Mouse (Mus musculus): ENCODE results near the gene Zbtb8a. TPM values are rescaled to one million over a fixed set of nuclear protein-coding genes. Genes with fewer than 3 reads are reported as not detected.

The Zbtb8a gene
- 3.8 and 6.5 TPM in 2 replicates for polyA plus RNA-seq (2015; fragmentation: Nextera tagmentation; extraction: Ambion mirVana)

GRCm38 (mm10) chr4:129377601-129378390 is at the start of gene Zbtb8a:
Gene Zbtb8a, minus strand, starts transcription at chr4:129378116.

GRCm38 (mm10) chr4:129335216-129336074 is 42.5 kb downstream of the Zbtb8a start, which contains the start of the genes Rbbp4 and Zbtb8os:
Gene Rbbp4, minus strand, starts transcription at chr4:129335370.
Gene Zbtb8os, plus strand, starts transcription at chr4:129335695.

Other genes starting within 250 kb of the Zbtb8a start
- 37.6 and 38.1 TPM in 2 replicates for gene Fndc5, start 241.1 kb downstream of the Zbtb8a start, polyA plus RNA-seq (2015; fragmentation: Nextera tagmentation; extraction: Ambion mirVana)
- gene S100pbp, start 188.4 kb downstream of the Zbtb8a start, polyA plus RNA-seq (2015; fragmentation: Nextera tagmentation; extraction: Ambion mirVana) = 5.4 and 6.2 TPM in 2 replicates
- 32.6 and 35.0 TPM in 2 replicates for gene Yars, start 188.4 kb downstream of the Zbtb8a start, polyA plus RNA-seq (2015; fragmentation: Nextera tagmentation; extraction: Ambion mirVana)
- gene C77080, start 116.7 kb downstream of the Zbtb8a start, polyA plus RNA-seq (2015; fragmentation: Nextera tagmentation; extraction: Ambion mirVana) = 1.2 and 1.3 TPM in 2 replicates
- gene Sync, start 90.5 kb downstream of the Zbtb8a start, polyA plus RNA-seq (2015; fragmentation: Nextera tagmentation; extraction: Ambion mirVana) = 36.7 and 40.0 TPM in 2 replicates
- 188 and 198 TPM in 2 replicates for gene Rbbp4, start 42.7 kb downstream of the Zbtb8a start, polyA plus RNA-seq (2015; fragmentation: Nextera tagmentation; extraction: Ambion mirVana)
- gene Zbtb8os, start 42.4 kb downstream of the Zbtb8a start, polyA plus RNA-seq (2015; fragmentation: Nextera tagmentation; extraction: Ambion mirVana) = 28.6 and 30.2 TPM in 2 replicates
- not detected in 2 replicates for gene Zbtb8b, start 62.7 kb upstream of the Zbtb8a start, polyA plus RNA-seq (2015; fragmentation: Nextera tagmentation; extraction: Ambion mirVana)
- 16.8 and 20.1 TPM in 2 replicates for gene Bsdc1, start 83.5 kb upstream of the Zbtb8a start, polyA plus RNA-seq (2015; fragmentation: Nextera tagmentation; extraction: Ambion mirVana)
- gene Tssk3, start 112.9 kb upstream of the Zbtb8a start, polyA plus RNA-seq (2015; fragmentation: Nextera tagmentation; extraction: Ambion mirVana) = not detected in 2 replicates
- not detected in 2 replicates for gene Fam229a, start 113.1 kb upstream of the Zbtb8a start, polyA plus RNA-seq (2015; fragmentation: Nextera tagmentation; extraction: Ambion mirVana)
- gene Marcksl1, start 135.5 kb upstream of the Zbtb8a start, polyA plus RNA-seq (2015; fragmentation: Nextera tagmentation; extraction: Ambion mirVana) = 75.3 and 95.8 TPM in 2 replicates
- 49.0 and 59.8 TPM in 2 replicates for gene Hdac1, start 164.6 kb upstream of the Zbtb8a start, polyA plus RNA-seq (2015; fragmentation: Nextera tagmentation; extraction: Ambion mirVana)
- gene Lck, start 195.5 kb upstream of the Zbtb8a start, polyA plus RNA-seq (2015; fragmentation: Nextera tagmentation; extraction: Ambion mirVana) = 0.78 and 1.2 TPM in 2 replicates
- 1.7 and 2.5 TPM in 2 replicates for gene Fam167b, start 200.4 kb upstream of the Zbtb8a start, polyA plus RNA-seq (2015; fragmentation: Nextera tagmentation; extraction: Ambion mirVana)
- 169 and 180 TPM in 2 replicates for gene Eif3i, start 222.5 kb upstream of the Zbtb8a start, polyA plus RNA-seq (2015; fragmentation: Nextera tagmentation; extraction: Ambion mirVana)
- 125 and 129 TPM in 2 replicates for gene Tmem234, start 222.6 kb upstream of the Zbtb8a start, polyA plus RNA-seq (2015; fragmentation: Nextera tagmentation; extraction: Ambion mirVana)
- gene Dcdc2b, start 236.1 kb upstream of the Zbtb8a start, polyA plus RNA-seq (2015; fragmentation: Nextera tagmentation; extraction: Ambion mirVana) = 1.8 TPM in 2 replicates
- gene Iqcc, start 241.0 kb upstream of the Zbtb8a start, polyA plus RNA-seq (2015; fragmentation: Nextera tagmentation; extraction: Ambion mirVana) = 15.0 and 17.6 TPM in 2 replicates
- gene Ccdc28b, start 245.8 kb upstream of the Zbtb8a start, polyA plus RNA-seq (2015; fragmentation: Nextera tagmentation; extraction: Ambion mirVana) = 42.5 and 46.6 TPM in 2 replicates